Mouse (Mus musculus): ENCODE data around the gene Mapk7.

Gene Mapk7

GRCm38 (mm10) chr11:61449499-61450292 lies 44.5 kb downstream of the Mapk7 start:
- DNase-seq: no peak

- peak; percentile 24 to 51 for DNase-seq
Observed at GRCm38 (mm10) chr11:61448599-61449225, 45.5 kb downstream of the Mapk7 start.

GRCm38 (mm10) chr11:61448041-61448440 lies 46.2 kb downstream of the Mapk7 start:
- DNase-seq: no peak

- no peak for DNase-seq
Observed at GRCm38 (mm10) chr11:61447296-61447695, 46.9 kb downstream of the Mapk7 start.

- no peak for DNase-seq
Observed at GRCm38 (mm10) chr11:61443807-61444206, 50.4 kb downstream of the Mapk7 start.

GRCm38 (mm10) chr11:61441670-61442069 lies 52.5 kb downstream of the Mapk7 start:
- no peak for DNase-seq

- DNase-seq: no peak
Observed at GRCm38 (mm10) chr11:61440416-61440815, 53.8 kb downstream of the Mapk7 start.

GRCm38 (mm10) chr11:61439170-61439569 lies 55.0 kb downstream of the Mapk7 start:
- DNase-seq: no peak

All from lung, adult 18-20 months (tissue).